Mouse (Mus musculus) heart, postnatal 10 days (tissue): ENCODE results near the gene Ifit1bl2. TPM values are rescaled to one million over a fixed set of nuclear protein-coding genes. Genes with fewer than 3 reads are reported as not detected.
A peak's percentile ranks its signal among the peaks of the same experiment; 100 is the strongest.
"Not testable (repeated sequence)": the region's sequence is repeated elsewhere in the genome, so short reads cannot be mapped to it uniquely, and the experiment has no call there.

Experiments
- DNase-seq, 2 experiments: peaks; one replicate each; pipeline ENCODE4 v3.0.0; 2021
- intact Hi-C: fragments of 180-260 bp; cut with DNase I; formaldehyde crosslinking; loops from one replicate; pipeline ENCODE4 v1.15.1; 2025
- total RNA-seq, 2 experiments: library from RNA; stranded (reverse); gene quantifications; 2 replicates each; pipeline ENCODE4 v1.2.3; 2021

The Ifit1bl2 gene
- total RNA-seq = under 1 TPM; 0.53 to 0.77 TPM

DNA sequence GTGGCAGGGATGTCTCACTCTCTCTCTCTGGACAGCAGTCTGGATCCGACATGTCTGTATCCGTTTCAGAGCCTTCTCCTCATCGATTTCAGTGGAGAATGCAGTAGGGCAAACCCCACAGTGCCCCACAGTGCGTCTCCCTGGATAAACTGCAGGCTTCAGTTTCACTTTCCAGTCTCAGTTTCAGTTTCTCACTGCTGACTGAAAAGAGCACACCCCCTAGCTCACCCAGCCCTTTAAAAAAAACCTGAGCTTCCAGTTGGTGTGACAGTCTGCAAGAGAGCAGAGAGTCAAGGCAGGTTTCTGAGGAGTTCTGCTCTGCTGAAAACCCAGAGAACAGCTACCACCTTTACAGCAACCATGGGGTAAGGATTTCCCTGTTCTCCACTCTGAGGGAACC is at the start of gene Ifit1bl2, which contains the start of gene Ifit1:
Ifit1bl2 (minus strand) TSS at position 121 of the 400 bp plus-strand sequence.
Ifit1 (plus strand) TSS at position 249 of the 400 bp plus-strand sequence.
- intact Hi-C loops = no loop called here
- no peak for DNase-seq

DNA sequence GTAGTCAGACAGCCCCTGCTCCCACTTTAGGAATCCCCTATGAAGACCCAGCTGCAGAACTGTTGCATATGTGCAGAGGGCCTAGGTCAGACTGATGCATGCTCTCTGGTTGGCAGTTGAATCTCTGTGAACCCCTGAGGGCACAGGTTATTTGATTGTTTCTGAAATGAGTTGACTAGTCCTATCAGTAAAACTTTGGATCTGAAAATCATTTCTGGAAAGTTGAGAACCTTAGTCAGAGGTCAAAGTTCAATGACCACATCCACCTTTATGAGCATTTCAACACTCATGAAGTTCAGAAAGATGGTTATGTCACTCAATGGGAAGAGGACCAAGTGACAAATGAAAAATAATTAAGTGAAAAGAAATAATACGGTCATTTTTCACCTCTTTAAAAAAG is 45.0 kb upstream of the Ifit1bl2 start:
- DNase-seq = no peak
- intact Hi-C loops = no loop called here

GRCm38 (mm10) chr19:34684857-34685256 is 44.3 kb upstream of the Ifit1bl2 start:
- peak; percentile 31 to 37 for DNase-seq
- intact Hi-C loops = no loop called here

DNA sequence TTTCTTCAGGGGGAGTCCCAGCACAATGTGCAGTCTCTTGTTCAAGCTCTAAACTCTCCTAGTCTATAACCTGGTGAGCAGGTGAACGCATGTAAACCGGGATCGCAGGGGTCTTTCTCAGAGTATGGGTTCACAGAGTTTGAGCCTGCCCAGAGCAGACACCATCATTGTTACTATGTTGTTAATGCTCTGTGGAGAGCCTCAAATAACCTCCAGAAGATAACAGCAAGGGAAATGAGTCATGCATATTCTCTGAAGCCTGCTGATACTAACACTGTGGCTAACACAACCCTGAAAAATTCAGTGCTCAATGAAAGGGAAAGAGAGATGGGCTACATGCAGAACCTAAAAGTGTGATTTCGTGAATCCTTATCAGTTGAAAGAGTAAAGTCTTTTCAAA is 37.9 kb upstream of the Ifit1bl2 start:
- no peak for DNase-seq
- intact Hi-C loops = no loop called here

GRCm38 (mm10) chr19:34673476-34673875 is 32.9 kb upstream of the Ifit1bl2 start:
- intact Hi-C loops = loop anchor here (5.0 kb wide), 1 partner anchor 1409 kb away; the partner anchor contains the start of gene Rpp30

GRCm38 (mm10) chr19:34666127-34666526 is 25.6 kb upstream of the Ifit1bl2 start:
- intact Hi-C loops = loop anchor here (1.0 to 5.0 kb wide), 2 partner anchors 106 to 211 kb away; partner anchors contain the start of gene Pank1

More at GRCm38 (mm10) chr19:34673476-34673875, 32.9 kb upstream of the Ifit1bl2 start:
- DNase-seq = peak; percentile 28 to 33

DNA sequence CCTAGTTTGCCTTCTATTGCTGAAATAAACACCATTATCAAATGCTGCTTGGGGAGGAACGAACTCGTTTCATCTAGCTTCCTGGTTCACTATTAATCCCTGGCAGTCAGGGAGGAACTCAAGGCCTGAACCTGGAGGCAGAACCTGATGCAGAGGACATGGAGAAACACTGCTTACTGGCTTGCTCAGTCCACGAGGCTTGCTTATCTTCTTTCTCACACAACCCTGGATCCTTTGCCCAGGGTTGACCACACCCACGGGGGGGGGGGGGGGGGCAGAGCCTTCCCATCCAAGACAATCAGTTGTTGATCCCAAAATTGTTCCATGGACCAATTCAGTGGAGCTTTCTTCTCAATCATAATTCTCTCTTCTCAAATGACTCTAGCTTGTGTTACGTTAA is 22.2 kb upstream of the Ifit1bl2 start:
- intact Hi-C loops = loop anchor here (1.0 to 5.0 kb wide), 2 partner anchors 328 to 420 kb away; no protein-coding TSS in a partner anchor
- DNase-seq = peak in 1 of 2 experiments; percentile 10

More at GRCm38 (mm10) chr19:34666127-34666526, 25.6 kb upstream of the Ifit1bl2 start:
- peak; percentile 72 to 84 for DNase-seq

DNA sequence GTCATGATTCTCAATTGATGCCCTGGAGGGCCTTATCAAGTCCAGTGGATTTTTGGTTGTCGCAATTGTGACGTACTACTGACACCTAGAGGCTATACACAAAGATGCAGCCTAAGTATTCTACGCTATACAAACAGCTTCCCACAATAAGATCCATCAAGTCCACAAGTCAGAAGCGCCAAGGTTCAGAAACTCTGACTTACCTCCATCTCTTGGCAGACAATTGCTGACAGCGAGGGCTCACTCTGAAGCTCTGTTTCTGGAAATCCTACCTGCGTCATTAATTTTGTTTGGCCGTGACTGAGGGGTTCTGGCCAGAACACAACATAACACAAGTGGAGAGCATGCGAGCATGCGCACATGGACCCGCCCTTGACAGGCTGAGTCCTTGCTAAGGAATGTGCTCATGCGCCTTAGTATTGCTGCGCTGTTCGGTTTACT is 21.5 kb upstream of the Ifit1bl2 start:
- intact Hi-C loops = loop anchor here (1.0 to 5.0 kb wide), 2 partner anchors 328 to 420 kb away; no protein-coding TSS in a partner anchor
- peak; percentile 77 to 79 for DNase-seq

DNA sequence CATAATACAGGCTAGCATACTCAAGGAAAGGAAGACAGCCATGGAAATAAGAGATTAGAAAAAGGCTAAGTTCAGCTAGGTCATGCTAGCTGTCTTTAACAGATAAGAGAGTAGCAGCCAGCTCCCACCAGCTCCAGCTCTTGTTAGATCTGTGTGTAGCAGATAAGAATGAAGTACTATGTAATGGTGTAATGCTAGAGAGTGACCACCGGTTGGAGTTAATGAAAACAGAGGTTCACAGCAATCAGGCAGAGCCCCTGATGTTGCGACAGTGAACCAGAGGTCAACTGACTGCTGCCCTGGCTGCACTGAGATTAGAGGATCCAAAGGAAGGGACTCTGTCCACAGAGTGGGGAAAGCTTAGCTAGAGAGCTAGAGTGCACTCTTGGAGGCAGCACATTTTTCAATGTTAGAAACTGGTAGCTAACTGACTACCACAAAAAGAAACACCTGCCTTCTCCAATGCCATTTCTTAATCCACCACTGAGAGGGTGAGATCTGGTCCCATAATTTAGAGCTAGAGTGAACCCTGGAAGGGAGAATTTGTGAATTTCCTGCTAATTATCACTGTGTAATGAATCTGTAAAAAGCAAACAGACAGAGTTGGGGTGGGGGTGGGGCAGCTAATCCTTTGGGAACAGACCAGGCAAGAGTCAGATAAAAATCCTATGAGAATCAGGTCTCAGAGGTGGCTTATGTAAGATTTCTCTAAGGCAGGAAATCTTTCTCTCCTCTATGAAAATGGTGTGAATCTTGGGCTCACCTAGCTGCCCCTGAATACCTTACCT is 16.2 kb upstream of the Ifit1bl2 start:
- intact Hi-C loops = no loop called here
- no peak for DNase-seq

DNA sequence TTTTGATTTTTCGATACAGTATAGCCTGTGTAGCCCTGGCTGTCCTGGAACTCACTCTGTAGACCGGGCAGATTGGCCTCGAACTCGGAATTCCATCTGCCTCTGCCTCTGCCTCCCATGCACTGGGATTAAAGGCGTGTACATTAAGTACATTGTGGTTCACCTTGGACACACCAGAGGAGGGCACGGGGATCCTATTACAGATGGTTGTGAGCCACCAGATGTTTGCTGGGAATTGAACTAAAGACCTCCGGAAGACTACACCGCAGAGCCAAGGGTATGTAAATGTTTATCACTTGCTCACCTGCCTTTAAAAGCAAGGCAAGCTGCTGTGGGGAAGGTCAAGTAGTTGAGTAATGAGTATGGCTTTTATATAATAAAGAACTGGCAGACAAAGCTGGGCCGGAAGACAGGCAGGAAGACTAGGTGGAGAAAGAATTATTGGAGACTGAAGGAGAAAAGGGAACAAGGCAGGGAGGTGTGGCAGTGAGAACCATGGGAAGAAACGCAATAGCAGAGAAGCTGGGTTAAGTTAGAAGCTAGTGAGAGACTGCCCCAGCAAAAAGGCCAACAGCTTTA is 14.8 kb upstream of the Ifit1bl2 start:
- no peak for DNase-seq

GRCm38 (mm10) chr19:34650997-34651396 is 10.5 kb upstream of the Ifit1bl2 start:
- intact Hi-C loops = no loop called here
- DNase-seq = no peak

More for the DNA sequence above, 14.8 kb upstream of the Ifit1bl2 start:
- intact Hi-C loops = no loop called here

GRCm38 (mm10) chr19:34650276-34650675 is 9.7 kb upstream of the Ifit1bl2 start:
- no peak for DNase-seq
- intact Hi-C loops = no loop called here

- DNase-seq, intact Hi-C loops: not testable (repeated sequence)
Measured at GRCm38 (mm10) chr19:34647630-34648029, 7.1 kb upstream of the Ifit1bl2 start.

DNA sequence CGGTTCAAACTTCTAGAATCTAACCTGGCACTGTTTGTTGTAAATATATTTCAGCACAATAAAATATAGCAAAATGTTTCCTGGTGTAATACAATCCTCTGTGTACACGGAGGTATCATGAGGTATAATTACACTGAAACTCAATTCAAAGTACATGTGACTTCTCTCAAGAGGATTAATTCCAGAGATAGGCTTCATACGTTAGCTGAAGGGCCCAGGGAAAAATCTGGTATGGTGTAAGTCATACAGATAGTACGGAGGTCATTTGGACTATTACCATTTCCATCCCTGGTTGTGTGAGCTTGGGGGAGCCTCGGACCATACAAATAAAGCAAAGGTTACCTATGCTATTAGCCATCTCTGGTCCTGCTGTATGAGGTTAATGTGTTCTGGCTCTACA is 2.1 kb upstream of the Ifit1bl2 start:
- intact Hi-C loops = no loop called here
- DNase-seq = no peak

GRCm38 (mm10) chr19:34636933-34637557 is 3.5 kb downstream of the Ifit1bl2 start:
- peak; percentile 66 to 83 for DNase-seq
- intact Hi-C loops = loop anchor here (1.0 to 2.0 kb wide), 4 partner anchors 89 to 392 kb away; no protein-coding TSS in a partner anchor

DNA sequence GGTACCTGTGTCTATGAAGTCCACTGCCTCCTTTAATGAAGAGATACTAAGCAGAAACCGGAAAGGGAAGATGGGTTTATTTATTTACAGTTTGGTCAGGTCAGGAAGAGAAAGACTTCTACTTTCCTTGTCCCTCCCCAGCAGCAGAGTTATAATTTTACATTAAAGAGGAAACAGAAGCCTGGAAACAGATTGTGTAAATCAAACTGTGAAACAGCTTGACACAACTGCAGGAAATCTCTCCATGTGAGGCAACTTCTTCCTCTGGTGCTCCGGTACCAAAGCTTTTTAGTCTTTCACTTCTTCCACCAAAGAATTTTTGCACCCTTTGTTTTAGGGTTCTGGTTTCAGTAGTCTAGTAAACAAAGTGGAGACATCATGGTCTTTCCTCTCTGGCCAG is 7.1 kb downstream of the Ifit1bl2 start:
- intact Hi-C loops = no loop called here
- no peak for DNase-seq

DNA sequence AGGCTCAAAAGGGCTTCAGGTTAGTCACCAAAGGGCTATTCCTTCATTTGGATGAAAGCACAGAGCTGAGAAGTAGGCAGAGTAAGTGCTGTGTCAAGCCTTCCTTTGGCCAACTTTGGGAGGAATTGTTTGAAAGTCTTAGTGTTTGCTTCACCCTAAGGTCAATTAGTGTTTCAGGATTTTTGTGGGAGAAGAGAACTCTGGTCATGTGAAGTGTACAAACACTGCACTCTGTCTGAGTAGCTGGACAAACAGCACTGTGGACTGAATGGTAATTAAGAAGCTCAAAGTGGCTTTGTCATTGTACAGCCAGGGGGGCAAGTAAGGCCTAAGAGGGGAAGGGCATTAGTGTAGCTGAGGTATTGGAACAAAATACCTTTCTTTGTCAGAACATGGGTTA is 9.1 kb downstream of the Ifit1bl2 start:
- DNase-seq = no peak
- intact Hi-C loops = no loop called here

GRCm38 (mm10) chr19:34627496-34627895 is 13.0 kb downstream of the Ifit1bl2 start:
- intact Hi-C loops = no loop called here
- DNase-seq = no peak

GRCm38 (mm10) chr19:34624663-34625062 is 15.9 kb downstream of the Ifit1bl2 start:
- intact Hi-C loops = no loop called here
- no peak for DNase-seq

- intact Hi-C loops = no loop called here
- DNase-seq = no peak
Measured at GRCm38 (mm10) chr19:34623781-34624180, 16.8 kb downstream of the Ifit1bl2 start.

DNA sequence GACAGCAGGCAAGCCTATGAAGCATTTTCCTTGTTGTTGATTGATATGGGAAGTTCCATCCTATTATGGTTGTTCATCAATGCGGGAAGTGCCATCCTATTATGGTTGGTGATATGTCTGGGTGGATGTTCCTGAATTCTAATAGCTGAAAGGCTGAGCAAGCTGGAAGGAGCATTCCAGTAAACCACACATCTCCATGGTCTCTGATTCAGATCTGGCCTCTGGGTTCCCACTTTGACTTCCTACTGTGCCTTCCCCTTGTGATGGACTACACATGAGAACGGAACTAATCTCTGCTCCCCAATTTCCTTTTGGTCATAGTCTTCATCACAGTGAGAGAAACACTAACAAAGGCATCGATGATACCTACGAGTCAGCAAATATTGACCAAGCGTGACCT is 19.7 kb downstream of the Ifit1bl2 start:
- no peak for DNase-seq

More for the DNA sequence above, 19.7 kb downstream of the Ifit1bl2 start:
- intact Hi-C loops = no loop called here
